Mouse (Mus musculus) neutrophil, adult 5-6 weeks (primary cell): Measurements from ENCODE around the gene Gm17949. TPM values are rescaled to one million over a fixed set of nuclear protein-coding genes. Genes with fewer than 3 reads are reported as not detected.

ENCODE experiments used
- ATAC-seq: fragments of 151-379, 151-347 bp; 2 replicates; pipeline ENCODE4 v1.8.0; 2017; ENCODE audit warnings: mild to moderate bottlenecking, moderate TSS enrichment; ENCODE audit not compliant: insufficient number of reproducible peaks, poor library complexity, low FRiP score, severe bottlenecking; ENCODE audit errors: extremely low read depth
- total RNA-seq: library from RNA; stranded (forward); fragments of 200-1000 nt; gene quantifications from 2 replicates; pipeline ENCODE4 v1.2.3, GENCODE M21; 2017

Gm17949 gene
- total RNA-seq, 1 experiment from 2014 or later = not detected

- ATAC-seq = no peak
Observed at GRCm38 (mm10) chr17:57030931-57031660, 19.8 kb downstream of the Gm17949 start, which contains the start of gene Khsrp. TSS of gene Khsrp (minus strand) at chr17:57031522.

GRCm38 (mm10) chr17:57031661-57032420 is 20.6 kb downstream of the Gm17949 start:
- peak; percentile 82 for ATAC-seq

- ATAC-seq = no peak
Observed at GRCm38 (mm10) chr17:57032854-57033253, 21.6 kb downstream of the Gm17949 start.

GRCm38 (mm10) chr17:57038978-57039377 is 27.7 kb downstream of the Gm17949 start:
- no peak for ATAC-seq

- ATAC-seq = no peak
Observed at GRCm38 (mm10) chr17:57041554-57041953, 30.3 kb downstream of the Gm17949 start, which contains the start of gene Slc25a41. TSS of gene Slc25a41 (minus strand) at chr17:57041654.

GRCm38 (mm10) chr17:57047406-57047805 is 36.1 kb downstream of the Gm17949 start:
- no peak for ATAC-seq

- no peak for ATAC-seq
Observed at GRCm38 (mm10) chr17:57048816-57049215, 37.5 kb downstream of the Gm17949 start.

GRCm38 (mm10) chr17:57051679-57052078 is 40.4 kb downstream of the Gm17949 start:
- ATAC-seq = peak; percentile 47; the same call in 1 of the 2 replicates

GRCm38 (mm10) chr17:57056246-57056645 is 45.0 kb downstream of the Gm17949 start:
- ATAC-seq = no peak

- ATAC-seq = no peak
Observed at GRCm38 (mm10) chr17:57058891-57059485, 47.7 kb downstream of the Gm17949 start, which contains the start of gene Crb3. TSS of gene Crb3 (plus strand) at chr17:57059105.

GRCm38 (mm10) chr17:57059486-57059977 is 48.3 kb downstream of the Gm17949 start, which contains the start of gene Slc25a23:
TSS of gene Slc25a23 (minus strand) at chr17:57059863.
- ATAC-seq = no peak

- ATAC-seq = peak; percentile 81
Observed at GRCm38 (mm10) chr17:57060231-57060801, 49.0 kb downstream of the Gm17949 start.

GRCm38 (mm10) chr17:57061069-57061468 is 49.8 kb downstream of the Gm17949 start:
- no peak for ATAC-seq

- ATAC-seq = 0 out of 2 replicates have a peak, but pooled peaks have one; percentile 2
Observed at GRCm38 (mm10) chr17:57062011-57062521, 50.8 kb downstream of the Gm17949 start.

- no peak for ATAC-seq
Observed at GRCm38 (mm10) chr17:57062548-57062947, 51.3 kb downstream of the Gm17949 start.

GRCm38 (mm10) chr17:57063031-57063430 is 51.8 kb downstream of the Gm17949 start:
- ATAC-seq = no peak

GRCm38 (mm10) chr17:57066908-57067307 is 55.6 kb downstream of the Gm17949 start:
- ATAC-seq = no peak

GRCm38 (mm10) chr17:57070272-57070671 is 59.0 kb downstream of the Gm17949 start:
- ATAC-seq = no peak

- ATAC-seq = no peak
Observed at GRCm38 (mm10) chr17:57070699-57071098, 59.4 kb downstream of the Gm17949 start.
